ENCODE assay signal across 11 mouse cellular contexts in genomic region chr11:117158343-117158742, GRCm38 (mm10). TPM values are rescaled to one million over a fixed set of nuclear protein-coding genes. Genes with fewer than 3 reads are reported as not detected.
DNase-seq lines count a peak whose midpoint lies in the region; TF ChIP-seq lines count a peak whose summit lies in the region.
"Had no signal": no experiment of that assay in that cellular context is flagged by ENCODE, and none has a peak within 500 bp of the region (broad histone marks: within the 10 kb centered on the region; RNA-seq: fewer than 3 reads in every experiment).

No protein-coding gene starts in this region.

- H3K27ac ChIP-seq in left cerebral cortex, adult 2 months: peak overlapping the region; percentile 76
- H3K27ac ChIP-seq: liver, embryonic 12.5 days had no signal

- intact Hi-C loops in gastrocnemius, postnatal 14 days (cut with DNase I; ENCODE audit: low total_unique reads): no loop called here
- intact Hi-C loops in left cerebral cortex, adult 2 months (cut with DNase I): no loop called here

- DNase-seq in gastrocnemius, postnatal 14 days: peak; percentile 47
- no peak for DNase-seq in gastrocnemius, postnatal 10 days
- no peak for DNase-seq in left cerebral cortex, adult 2 months (ENCODE audit: extremely low spot score in 1 of 2, low spot score in 2 of 2)
- no peak for DNase-seq in left cerebral cortex, adult 8-10 months (ENCODE audit: low spot score in 2 of 2)
- DNase-seq in testis, postnatal 10 days (ENCODE audit: low spot score): peak; percentile 67
- DNase-seq in testis, postnatal 14 days (ENCODE audit: low spot score): no peak
- DNase-seq in right cerebral cortex, postnatal 4 days: peak; percentile 70
- no peak for DNase-seq in urinary bladder, adult 2 months (ENCODE audit: low spot score)
- DNase-seq: gastrocnemius, postnatal 36 days; thymus, postnatal 14 days had no signal

- H3K4me3 ChIP-seq in left cerebral cortex, adult 2 months: no peak overlapping the region
- H3K4me3 ChIP-seq: liver, embryonic 12.5 days had no signal

- no peak for TF ChIP-seq CTCF in left cerebral cortex, adult 2 months (IDR thresholded peaks at IDR 0.05)

RNA-seq across cellular contexts. Expression of gene Sept9, which starts 41.1 kb away (rescaled TPM):
- total RNA-seq in gastrocnemius, postnatal 14 days (2021): 10 to 100 TPM; 27.2 to 34.0 TPM
- total RNA-seq in gastrocnemius, postnatal 10 days (2021): 10 to 100 TPM; 40.1 to 51.9 TPM
- total RNA-seq in left cerebral cortex, adult 2 months (2021): 10 to 100 TPM; 77.4 to 77.8 TPM
- total RNA-seq in left cerebral cortex, adult 8-10 months (2022): 10 to 100 TPM; 68.1 to 76.4 (median 71.0) TPM
- 38.4 and 62.8 TPM in 2 replicates for polyA plus RNA-seq in urinary bladder, adult 2 months (2012; rRNA removed)

RNA-seq across cellular contexts. Expression of gene Sec14l1, which starts 43.4 kb away (rescaled TPM):
- 10 to 100 TPM; 58.1 to 58.7 TPM for total RNA-seq in gastrocnemius, postnatal 14 days (2021)
- total RNA-seq in gastrocnemius, postnatal 10 days (2021): 10 to 100 TPM; 91.6 to 93.4 TPM
- total RNA-seq in left cerebral cortex, adult 2 months (2021): 100 to 1,000 TPM; 198 to 229 TPM
- 100 to 1,000 TPM; 236 to 279 (median 240) TPM for total RNA-seq in left cerebral cortex, adult 8-10 months (2022)
- polyA plus RNA-seq in urinary bladder, adult 2 months (2012; rRNA removed): 65.1 and 67.2 TPM in 2 replicates

Comparison
In these comparisons a context has a peak if more than half of its experiments do, and no peak if none do; other contexts are left out.
1. DNase-seq: peak in gastrocnemius, postnatal 14 days (single experiment), testis, postnatal 10 days (single experiment) and right cerebral cortex, postnatal 4 days (single experiment); none in gastrocnemius, postnatal 10 days (single experiment), left cerebral cortex, adult 2 months (0 of 2), left cerebral cortex, adult 8-10 months (0 of 2), testis, postnatal 14 days (single experiment) and urinary bladder, adult 2 months (single experiment).